Mouse (Mus musculus) left cerebral cortex, postnatal 10 days (tissue): Measurements from ENCODE around the gene Mark4. TPM values are rescaled to one million over a fixed set of nuclear protein-coding genes. Genes with fewer than 3 reads are reported as not detected.
A peak's percentile ranks its signal among the peaks of the same experiment; 100 is the strongest.

Source experiments
- DNase-seq, 2 experiments: peaks; one replicate each; pipeline ENCODE4 v3.0.0; 2021 to 2022; ENCODE audit warnings: low spot score in 2 of 2, mixed read lengths in 1 of 2; ENCODE audit errors: extremely low spot score in 1 of 2
- intact Hi-C: fragments of 180-260 bp; cut with DNase I; formaldehyde crosslinking; loops from one replicate; pipeline ENCODE4 v1.15.1; 2025
- total RNA-seq, 2 experiments: library from RNA; stranded (reverse); gene quantifications; 2 replicates each; pipeline ENCODE4 v1.2.3; 2021

The Mark4 gene
- total RNA-seq, 2 experiments from 2014 or later, result 110 to 115 TPM

DNA sequence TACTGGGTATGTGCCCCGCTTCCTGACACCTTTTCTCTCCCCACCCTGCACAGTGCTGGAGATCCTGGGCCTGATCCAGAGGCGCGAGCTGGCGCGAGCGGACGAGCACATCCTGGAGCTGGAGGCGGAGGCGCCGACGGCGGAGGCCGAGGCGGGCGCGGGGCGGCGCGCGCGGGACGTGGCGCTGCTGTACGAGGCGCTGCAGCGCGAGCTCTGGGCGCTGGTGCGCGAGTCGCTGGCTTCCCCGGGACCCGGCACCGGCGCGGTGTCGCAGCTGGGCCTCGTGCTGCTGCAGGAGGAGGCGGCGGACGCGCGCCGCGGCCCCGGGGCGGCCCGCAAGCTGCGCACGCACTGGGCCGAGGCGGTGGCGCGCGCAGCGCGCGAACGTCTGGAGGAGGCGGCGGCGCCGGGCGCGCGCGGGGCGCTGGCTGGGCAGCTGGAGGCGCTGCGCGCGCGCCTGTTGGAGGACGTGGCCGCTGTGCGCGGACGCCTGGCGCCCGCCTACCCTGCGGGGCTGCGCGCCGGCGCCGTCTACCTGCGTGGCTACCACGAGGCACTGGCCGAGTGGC lies 15.3 kb upstream of the Mark4 start:
- intact Hi-C loops, result no loop called here
- DNase-seq, result peak; percentile 55 to 94

GRCm38 (mm10) chr7:19472403-19472802 lies 13.8 kb upstream of the Mark4 start:
- intact Hi-C loops, result no loop called here
- no peak for DNase-seq

- DNase-seq, result no peak
- intact Hi-C loops, result no loop called here
Measured at GRCm38 (mm10) chr7:19470308-19470707, 11.7 kb upstream of the Mark4 start.

DNA sequence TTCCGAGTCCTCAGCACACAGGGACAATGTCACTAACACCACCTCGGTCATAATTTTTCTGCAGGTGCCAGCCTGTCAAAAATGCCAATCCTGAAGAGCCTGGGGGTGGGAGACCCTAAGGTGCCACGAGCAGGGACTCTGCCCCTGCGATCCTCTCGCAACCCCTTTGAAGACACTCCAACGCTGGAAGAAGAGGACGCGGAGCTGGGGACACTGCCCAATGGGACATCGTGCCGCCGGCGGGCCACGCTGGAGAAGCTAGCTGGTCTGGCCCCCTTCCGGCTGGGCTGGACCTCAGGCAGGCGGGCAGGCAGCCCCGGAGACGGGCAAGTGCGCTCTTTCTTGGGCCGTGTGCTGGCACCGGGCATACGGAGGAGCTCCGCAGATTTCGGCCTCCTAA lies 10.8 kb upstream of the Mark4 start:
- intact Hi-C loops, result no loop called here

GRCm38 (mm10) chr7:19468279-19468678 lies 9.7 kb upstream of the Mark4 start:
- DNase-seq, result no peak
- intact Hi-C loops, result no loop called here

More for the DNA sequence above, 10.8 kb upstream of the Mark4 start:
- no peak for DNase-seq

GRCm38 (mm10) chr7:19467638-19468037 lies 9.0 kb upstream of the Mark4 start:
- DNase-seq, result no peak
- intact Hi-C loops, result no loop called here

- DNase-seq, result no peak
- intact Hi-C loops, result no loop called here
Measured at GRCm38 (mm10) chr7:19466602-19467145, 8.1 kb upstream of the Mark4 start.

- no peak for DNase-seq
- intact Hi-C loops, result no loop called here
Measured at GRCm38 (mm10) chr7:19464367-19465307, 6.0 kb upstream of the Mark4 start.

GRCm38 (mm10) chr7:19462884-19463381 lies 4.3 kb upstream of the Mark4 start, which contains the start of gene Exoc3l2:
TSS of gene Exoc3l2 (plus strand) at chr7:19463331.
- intact Hi-C loops, result no loop called here
- DNase-seq, result no peak

- intact Hi-C loops, result no loop called here
- DNase-seq, result no peak
Measured at GRCm38 (mm10) chr7:19462443-19462842, 3.8 kb upstream of the Mark4 start.

DNA sequence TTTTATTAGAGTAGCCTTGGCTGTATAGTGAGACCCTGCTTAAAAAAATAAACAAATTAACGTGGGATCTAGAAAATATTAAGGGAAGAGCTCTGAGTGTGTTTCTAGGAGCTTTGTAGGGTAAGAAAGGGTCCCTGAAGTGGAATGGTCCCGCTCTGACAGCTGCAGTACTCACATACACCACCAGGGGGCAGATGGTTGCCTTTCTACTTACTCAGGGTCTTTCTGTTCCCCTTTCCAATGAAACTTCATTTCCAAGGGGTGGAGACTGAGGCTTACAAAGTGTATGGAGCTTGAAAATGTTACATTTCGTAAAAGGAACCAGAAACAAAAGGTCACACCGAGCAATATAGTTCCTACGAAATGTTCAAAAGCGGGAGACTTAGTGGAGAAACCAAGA lies 2.9 kb upstream of the Mark4 start:
- peak; percentile 77 to 78 for DNase-seq
- intact Hi-C loops, result no loop called here

DNA sequence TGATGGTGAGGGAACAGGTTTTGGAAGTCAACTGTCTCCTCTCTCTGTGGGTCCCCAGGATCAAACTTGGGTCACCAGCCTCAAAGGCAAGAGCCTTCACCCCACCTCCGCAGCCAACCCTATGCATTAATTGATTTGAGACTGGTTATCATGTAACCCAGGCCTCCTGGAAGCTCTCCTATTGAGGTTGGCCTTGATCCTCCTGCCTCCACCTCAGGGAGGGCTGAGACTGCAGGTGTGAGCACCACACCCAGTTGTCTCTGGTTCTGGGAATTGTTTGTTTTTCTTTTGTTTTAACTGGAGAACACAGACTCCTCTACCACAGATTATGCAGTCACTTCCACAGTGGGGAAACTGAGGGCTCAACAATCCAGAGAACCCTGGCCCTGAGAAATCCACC lies 1.9 kb upstream of the Mark4 start:
- intact Hi-C loops, result no loop called here
- DNase-seq, result no peak

GRCm38 (mm10) chr7:19459144-19459870 lies 686 bp upstream of the Mark4 start:
- intact Hi-C loops, result no loop called here
- DNase-seq, result no peak

DNA sequence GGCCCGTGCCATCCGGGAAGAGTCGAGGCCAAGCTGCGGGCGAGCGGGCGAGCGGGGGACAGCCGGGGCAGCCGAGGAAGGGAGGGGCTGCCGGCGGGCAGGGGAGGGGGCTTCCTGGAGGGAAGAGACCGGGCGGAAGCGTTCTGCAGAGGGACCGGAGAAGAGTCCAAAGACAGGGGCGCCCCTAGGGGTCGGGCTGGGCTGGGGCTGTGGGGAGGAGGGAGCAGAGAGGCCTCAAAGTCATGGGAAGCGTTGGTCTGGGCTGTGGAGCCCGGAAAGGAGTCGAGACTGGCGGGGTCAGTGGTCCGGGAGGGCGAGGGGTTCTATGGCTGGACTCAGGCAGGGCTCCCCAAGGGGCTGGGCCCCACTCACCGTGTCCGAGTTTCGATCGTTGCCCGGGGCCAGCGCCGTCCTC lies 542 bp downstream of the Mark4 start:
- peak in 1 of 2 experiments; percentile 91 for DNase-seq
- intact Hi-C loops, result no loop called here

- DNase-seq, result peak in 1 of 2 experiments; percentile 21
- intact Hi-C loops, result no loop called here
Measured at GRCm38 (mm10) chr7:19457414-19458071, 1.1 kb downstream of the Mark4 start.

GRCm38 (mm10) chr7:19456628-19457027 lies 2.0 kb downstream of the Mark4 start:
- DNase-seq, result no peak
- intact Hi-C loops, result no loop called here

DNA sequence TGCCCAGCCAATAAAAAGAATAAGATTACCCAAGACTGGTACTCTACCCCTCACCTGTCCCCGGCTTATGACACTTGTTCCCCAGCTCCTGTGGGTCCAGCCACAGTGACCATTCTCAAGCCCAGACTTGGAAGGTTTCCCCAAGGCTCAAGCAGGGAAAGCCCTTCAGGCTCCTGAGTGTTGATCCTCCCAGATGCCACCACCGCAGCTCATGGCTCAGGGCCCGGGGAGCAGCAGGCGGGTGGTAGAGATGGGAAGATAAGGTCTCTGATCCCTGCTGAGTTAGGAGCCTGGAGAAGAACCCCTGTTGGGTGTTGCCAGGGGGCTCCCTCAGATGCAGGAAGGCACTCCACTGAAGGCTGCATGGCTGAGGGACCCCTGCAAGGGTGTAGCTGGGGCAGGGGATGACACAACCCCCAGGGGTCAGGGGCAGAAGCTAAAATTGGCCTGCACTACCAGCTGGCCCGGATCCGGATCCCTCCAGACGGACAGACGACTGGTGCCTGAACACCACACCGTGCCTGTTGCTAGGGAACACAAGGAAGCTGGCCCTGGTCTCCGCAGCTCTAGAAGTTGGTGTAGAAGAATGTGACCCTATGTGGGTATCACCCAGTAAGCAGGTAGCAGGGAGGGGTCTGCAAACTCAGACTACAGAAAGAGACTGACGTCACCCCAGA lies 2.7 kb downstream of the Mark4 start:
- no peak for DNase-seq
- intact Hi-C loops, result no loop called here

DNA sequence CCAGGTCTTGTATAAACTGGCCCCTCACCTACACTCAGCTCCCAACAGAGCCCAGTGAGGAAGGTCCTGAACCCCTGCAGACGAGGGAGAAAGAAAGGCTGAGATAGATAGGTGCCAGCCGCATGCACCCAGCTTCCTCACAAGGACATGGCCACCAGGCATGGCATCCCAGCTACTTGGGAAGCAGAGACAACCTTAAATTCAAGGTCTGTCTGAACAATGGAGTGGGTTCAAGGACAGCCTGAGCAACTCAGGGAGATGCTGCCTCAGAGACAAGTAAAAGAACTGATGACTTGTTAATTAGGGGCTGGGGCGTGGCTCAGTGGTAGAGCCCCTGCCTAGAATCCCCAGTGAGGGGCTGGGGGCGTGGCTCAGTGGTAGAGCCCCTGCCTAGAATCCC lies 3.4 kb downstream of the Mark4 start:
- intact Hi-C loops, result no loop called here
- no peak for DNase-seq
